Mouse (Mus musculus): Measurements from ENCODE around the gene Grk2. TPM values are rescaled to one million over a fixed set of nuclear protein-coding genes. Genes with fewer than 3 reads are reported as not detected.

Gene Grk2
- polyA plus RNA-seq, 1 experiment from 2014 or later = 12.2 TPM

DNA sequence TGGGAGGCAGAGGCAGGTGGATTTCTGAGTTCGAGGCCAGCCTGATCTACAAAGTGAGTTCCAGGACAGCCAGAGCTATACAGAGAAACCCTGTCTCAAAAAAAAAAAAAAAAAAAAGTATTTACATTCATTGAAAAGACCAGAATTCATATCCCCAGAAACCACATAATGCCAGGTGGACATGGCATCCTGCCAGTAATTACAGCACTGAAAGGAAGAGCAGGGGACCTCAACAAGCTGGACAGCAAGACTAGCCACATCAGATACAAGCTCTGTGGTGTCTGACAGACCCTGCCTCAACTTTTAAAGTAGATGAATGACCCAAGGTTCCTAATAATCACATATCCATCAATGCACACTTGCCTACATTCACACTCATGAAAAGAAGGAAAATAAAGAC, 15.6 kb upstream of the Grk2 start:
- Histone ChIP-seq H3K4me1 (no peaks in the 10 kb centered on the region), H3K36me3 (peaks cover 99% of the 10 kb centered on the region), H3K4me3 (no peak overlapping the region), H3K27me3 (ENCODE audit: low read depth, poor library complexity, severe bottlenecking) (no peaks in the 10 kb centered on the region), H3K27ac (replicated peaks) (no peak overlapping the region), H3K9me3 (replicated peaks) (no peaks in the 10 kb centered on the region)
- 100% methylated on average over 1 of the region's 1 CpGs for WGBS
- DNase-seq (ENCODE audit: low spot score) = no peak

DNA sequence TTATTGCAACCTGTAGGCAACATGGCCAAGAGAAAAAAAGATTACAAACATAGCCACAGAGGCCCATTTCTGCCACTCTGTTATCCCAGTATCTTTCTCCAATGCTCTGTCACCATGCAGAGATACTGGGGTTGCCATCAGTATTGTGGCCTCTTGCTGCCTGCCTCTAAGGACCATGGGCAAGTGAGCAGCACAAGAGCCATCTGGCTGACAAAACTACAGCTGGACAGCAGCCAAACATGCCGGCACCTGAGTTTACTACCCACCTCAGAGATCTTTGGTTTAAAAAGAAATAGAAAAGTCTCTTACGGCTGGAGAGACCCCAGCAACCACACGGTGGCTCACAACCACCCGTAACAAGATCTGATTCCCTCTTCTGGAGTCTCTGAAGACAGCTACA, 13.2 kb upstream of the Grk2 start:
- Histone ChIP-seq H3K27ac (replicated peaks) (no peak overlapping the region), H3K36me3 (peaks cover 89% of the 10 kb centered on the region)
- 91% methylated on average over 4 of the region's 4 CpGs for WGBS

DNA sequence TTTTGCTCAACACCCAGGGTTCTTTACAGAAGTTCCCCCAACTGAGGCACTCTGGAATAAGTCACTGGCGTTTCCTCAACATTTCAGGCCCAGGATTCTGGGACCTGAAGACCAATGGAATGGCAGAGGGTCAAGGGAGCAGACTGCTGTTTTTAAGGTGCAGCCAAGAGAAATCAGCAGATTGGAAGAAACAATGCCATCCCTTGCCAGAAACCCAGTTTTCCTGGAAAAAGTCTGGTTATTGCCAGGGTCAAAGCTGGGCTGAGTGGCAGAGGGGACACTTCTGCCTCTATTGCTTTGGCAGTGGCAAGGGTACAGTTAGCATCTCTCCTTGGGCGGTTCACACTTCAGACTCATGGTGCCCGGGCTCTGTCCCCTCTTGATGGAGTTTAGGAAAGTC, 11.2 kb upstream of the Grk2 start:
- Histone ChIP-seq H3K4me1 (no peaks in the 10 kb centered on the region), H3K9me3 (replicated peaks) (no peaks in the 10 kb centered on the region), H3K27ac (replicated peaks) (no peak overlapping the region), H3K27me3 (ENCODE audit: low read depth, poor library complexity, severe bottlenecking) (no peaks in the 10 kb centered on the region), H3K4me3 (no peak overlapping the region), H3K36me3 (peaks cover 77% of the 10 kb centered on the region)
- 94% methylated on average over 3 of the region's 3 CpGs for WGBS
- no peak for DNase-seq (ENCODE audit: low spot score)

More for the DNA sequence above, 13.2 kb upstream of the Grk2 start:
- no peaks in the 10 kb centered on the region for H3K9me3 ChIP-seq (replicated peaks)
- no peaks in the 10 kb centered on the region for H3K27me3 ChIP-seq (ENCODE audit: low read depth, poor library complexity, severe bottlenecking)
- no peak overlapping the region for H3K4me3 ChIP-seq
- H3K4me1 ChIP-seq = no peaks in the 10 kb centered on the region
- DNase-seq (ENCODE audit: low spot score) = no peak

DNA sequence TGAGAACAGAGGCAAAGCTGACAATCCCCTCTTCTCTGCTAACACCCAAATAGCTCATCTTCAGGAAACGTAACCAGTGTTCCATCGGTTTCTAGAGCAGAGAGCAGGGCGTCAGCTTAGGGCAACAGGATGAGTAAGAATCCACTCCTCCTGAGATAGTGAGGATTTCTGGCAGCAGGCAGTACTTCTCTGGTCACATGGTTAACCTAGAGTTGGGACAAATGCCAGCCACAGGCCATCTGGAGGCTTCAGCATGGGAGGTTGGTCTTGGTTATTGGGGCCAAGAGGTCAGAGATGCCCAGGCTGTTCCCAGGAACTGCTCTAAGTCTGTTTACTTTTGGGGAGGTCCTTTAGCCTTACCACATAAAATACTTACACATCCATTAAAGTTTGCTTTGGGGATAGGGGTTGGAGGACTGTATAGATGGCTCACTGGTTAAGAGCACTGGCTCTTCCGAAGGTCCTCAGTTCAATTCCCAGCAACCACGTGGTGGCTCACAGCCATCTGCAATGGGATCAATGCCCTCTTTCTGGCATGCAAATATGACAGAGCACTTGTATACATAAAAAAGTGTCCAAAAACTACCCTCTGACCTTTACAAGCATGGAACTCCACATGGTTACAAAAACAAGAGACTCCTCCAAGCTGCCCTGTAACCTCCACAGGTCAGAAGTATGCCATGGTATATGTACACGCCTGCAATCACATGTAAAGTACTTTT, 9.4 kb upstream of the Grk2 start:
- Histone ChIP-seq H3K36me3 (peaks cover 60% of the 10 kb centered on the region), H3K27me3 (ENCODE audit: low read depth, poor library complexity, severe bottlenecking) (no peaks in the 10 kb centered on the region), H3K4me1 (no peaks in the 10 kb centered on the region), H3K4me3 (no peak overlapping the region), H3K27ac (replicated peaks) (no peak overlapping the region), H3K9me3 (replicated peaks) (no peaks in the 10 kb centered on the region)
- DNase-seq (ENCODE audit: low spot score) = no peak
- 85% methylated on average over 6 of the region's 6 CpGs for WGBS

DNA sequence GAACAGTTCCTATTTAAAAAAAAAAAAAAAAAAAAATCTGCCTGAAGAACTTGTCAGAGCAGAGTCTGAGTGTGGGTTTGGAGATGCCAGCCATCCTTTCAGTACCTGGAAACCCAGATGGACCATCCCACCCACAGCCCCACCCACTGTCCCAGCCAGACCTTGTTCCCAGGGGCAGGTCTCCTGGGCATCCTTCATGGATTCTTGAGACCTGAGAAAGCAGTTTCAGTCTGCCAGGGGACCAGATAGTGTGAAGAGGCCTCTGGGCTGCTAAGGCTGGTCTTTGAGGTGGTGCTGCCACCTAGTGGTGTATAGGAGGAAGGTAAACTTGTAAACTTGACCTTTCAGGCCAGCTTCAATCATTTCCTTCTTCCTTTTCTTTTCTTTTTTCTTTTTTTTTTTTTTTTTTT, 3.8 kb upstream of the Grk2 start:
- Histone ChIP-seq H3K4me3 (no peak overlapping the region), H3K36me3 (peaks cover 9% of the 10 kb centered on the region), H3K9me3 (replicated peaks) (no peaks in the 10 kb centered on the region), H3K27me3 (ENCODE audit: low read depth, poor library complexity, severe bottlenecking) (no peaks in the 10 kb centered on the region), H3K27ac (replicated peaks) (no peak overlapping the region), H3K4me1 (peaks cover 13% of the 10 kb centered on the region)
- peak; percentile 63 for DNase-seq (ENCODE audit: low spot score)

DNA sequence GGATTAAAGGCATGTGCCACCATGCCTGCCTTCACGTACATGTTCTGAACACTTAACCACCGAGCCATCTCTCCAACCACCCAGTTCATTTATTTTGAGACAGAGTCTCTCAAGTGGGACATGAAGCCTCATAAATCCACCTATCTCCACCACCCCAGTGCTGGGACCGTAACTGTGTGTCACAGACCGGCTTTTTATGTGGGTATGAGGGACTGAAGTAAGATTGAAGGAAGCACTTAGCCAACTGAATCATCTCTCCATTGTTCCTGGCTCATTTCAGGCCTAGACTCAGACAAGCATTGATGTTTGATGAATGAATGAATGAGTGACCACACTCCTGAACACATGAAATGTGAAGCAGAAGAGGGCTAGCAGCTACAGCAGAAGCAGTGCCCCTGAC, 3.3 kb upstream of the Grk2 start:
- no peaks in the 10 kb centered on the region for H3K9me3 ChIP-seq (replicated peaks)
- WGBS = 96% methylated on average over 4 of the region's 4 CpGs

DNA sequence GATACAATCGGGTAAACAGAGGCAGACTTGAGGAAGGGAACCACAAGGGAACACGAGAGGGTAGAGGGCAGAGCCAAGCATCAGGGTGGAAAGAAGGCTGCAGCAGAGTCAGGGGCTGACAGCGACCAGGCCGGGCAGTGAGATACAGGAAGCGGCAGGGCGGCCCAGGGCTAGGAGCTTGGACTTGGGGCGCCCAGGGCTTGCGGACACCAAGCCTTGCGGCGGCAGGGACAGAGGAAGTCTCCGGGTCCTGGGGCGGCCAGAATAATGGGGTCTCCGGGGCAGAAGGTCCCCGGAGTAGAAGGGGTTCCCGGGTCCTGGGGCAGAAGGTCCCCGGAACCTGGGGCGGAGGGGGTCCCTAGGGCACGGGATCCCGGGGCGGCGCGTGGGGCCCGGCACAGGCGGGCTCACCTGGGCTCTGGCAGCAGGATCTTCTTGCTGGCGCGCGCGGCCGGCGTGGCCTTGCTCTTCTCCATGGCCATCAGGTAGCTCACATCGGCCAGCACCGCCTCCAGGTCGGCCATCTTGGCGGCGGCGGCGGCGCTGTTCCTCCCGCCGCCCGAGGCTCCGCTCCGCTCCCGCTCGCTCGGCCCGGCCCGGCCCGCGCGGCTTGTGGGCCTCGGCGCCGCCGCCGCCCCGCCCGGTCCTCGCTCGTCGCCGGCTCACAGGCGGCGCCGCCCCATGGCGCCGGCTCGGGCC, 382 bp downstream of the Grk2 start:
- Histone ChIP-seq H3K27me3 (ENCODE audit: low read depth, poor library complexity, severe bottlenecking) (no peaks in the 10 kb centered on the region), H3K27ac (replicated peaks) (peak overlapping the region; percentile 95), H3K36me3 (no peaks in the 10 kb centered on the region), H3K4me3 (peak overlapping the region; percentile 97), H3K4me1 (peaks cover 54% of the 10 kb centered on the region), H3K9me3 (replicated peaks) (no peaks in the 10 kb centered on the region)
- 9% methylated on average over 68 of the region's 68 CpGs for WGBS
- DNase-seq (ENCODE audit: low spot score) = peak; percentile 74

More for the DNA sequence above, 3.3 kb upstream of the Grk2 start:
- Histone ChIP-seq H3K27ac (replicated peaks) (no peak overlapping the region), H3K4me1 (peaks cover 18% of the 10 kb centered on the region), H3K27me3 (ENCODE audit: low read depth, poor library complexity, severe bottlenecking) (no peaks in the 10 kb centered on the region), H3K36me3 (peaks cover 9% of the 10 kb centered on the region), H3K4me3 (no peak overlapping the region)
- DNase-seq (ENCODE audit: low spot score) = no peak

DNA sequence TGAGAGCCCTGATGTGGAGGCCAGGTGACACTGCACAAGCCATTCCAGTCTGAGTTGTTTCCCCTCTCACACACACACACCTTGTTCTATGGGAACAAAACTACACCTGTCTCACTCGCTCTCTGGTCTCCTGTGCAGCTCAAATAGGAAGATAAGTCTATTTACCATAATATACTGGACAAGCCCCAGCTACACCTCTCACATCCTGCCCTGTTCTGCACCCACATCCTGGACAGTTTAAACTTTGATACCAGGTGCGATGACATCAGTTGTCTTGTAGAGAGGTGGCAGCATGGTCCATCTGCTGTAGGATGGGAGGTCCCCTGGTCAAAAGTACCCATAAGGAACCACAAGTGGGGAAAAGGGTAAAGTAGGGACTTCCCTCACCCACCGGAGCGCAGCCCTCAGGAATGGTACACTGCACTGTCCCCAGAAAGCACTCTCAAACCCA, 1.1 kb downstream of the Grk2 start:
- no peaks in the 10 kb centered on the region for H3K36me3 ChIP-seq
- 62% methylated on average over 4 of the region's 4 CpGs for WGBS
- H3K4me3 ChIP-seq = peak overlapping the region; percentile 97
- DNase-seq (ENCODE audit: low spot score) = no peak
- H3K9me3 ChIP-seq (replicated peaks) = no peaks in the 10 kb centered on the region
- peaks cover 62% of the 10 kb centered on the region for H3K4me1 ChIP-seq
- H3K27ac ChIP-seq (replicated peaks) = peak overlapping the region; percentile 95; the same call in 1 of the 2 replicates
- H3K27me3 ChIP-seq (ENCODE audit: low read depth, poor library complexity, severe bottlenecking) = no peaks in the 10 kb centered on the region

DNA sequence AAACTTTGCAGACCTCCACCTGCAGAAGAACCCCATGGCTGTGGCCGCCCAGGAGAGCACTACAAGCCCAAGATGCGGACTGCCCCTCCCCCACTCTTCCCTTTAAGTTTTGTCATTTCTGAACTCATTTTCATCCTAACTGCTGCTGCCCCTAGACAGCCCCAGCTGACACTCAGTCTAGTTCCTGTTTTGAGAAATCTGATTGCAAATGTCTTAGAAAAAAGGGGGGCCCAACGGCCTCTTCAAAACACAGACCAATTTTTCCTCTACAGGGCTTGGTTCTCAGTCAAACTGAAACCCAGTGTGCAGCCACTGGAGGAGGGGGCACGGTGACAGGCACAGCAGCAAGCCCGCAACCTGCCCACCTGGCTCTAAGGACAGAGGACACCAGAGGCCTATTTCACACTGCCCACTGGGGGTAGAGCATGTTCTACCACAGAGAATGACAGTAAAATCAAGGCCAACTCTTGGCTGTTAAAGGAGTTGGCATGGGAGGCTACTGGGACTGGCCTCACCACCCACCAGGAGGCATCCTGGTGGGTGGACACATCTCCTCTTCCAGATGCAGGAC, 1.7 kb downstream of the Grk2 start:
- no peaks in the 10 kb centered on the region for H3K9me3 ChIP-seq (replicated peaks)
- WGBS = 83% methylated on average over 5 of the region's 5 CpGs
- no peak for DNase-seq (ENCODE audit: low spot score)
- H3K27me3 ChIP-seq (ENCODE audit: low read depth, poor library complexity, severe bottlenecking) = no peaks in the 10 kb centered on the region
- peak overlapping the region; percentile 97 for H3K4me3 ChIP-seq
- no peak overlapping the region for H3K27ac ChIP-seq (replicated peaks)
- H3K4me1 ChIP-seq = peaks cover 63% of the 10 kb centered on the region
- no peaks in the 10 kb centered on the region for H3K36me3 ChIP-seq

DNA sequence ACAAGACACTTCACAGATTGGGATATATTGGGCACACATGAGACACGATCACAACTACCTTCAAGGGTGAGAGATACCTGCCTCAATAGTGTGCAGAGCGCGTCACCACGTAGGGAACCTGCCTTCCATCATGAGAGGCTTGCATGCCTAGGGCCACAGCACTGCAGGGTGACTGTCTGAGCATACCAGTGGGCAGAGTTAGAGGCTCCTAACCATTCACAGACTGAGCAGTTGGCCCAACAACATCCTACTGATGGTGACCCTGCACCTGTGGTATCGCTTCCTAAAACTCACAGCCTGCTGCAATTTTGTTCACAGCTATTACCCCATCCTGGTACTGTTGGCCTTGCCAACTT, 2.4 kb downstream of the Grk2 start:
- Histone ChIP-seq H3K9me3 (replicated peaks) (no peaks in the 10 kb centered on the region), H3K4me3 (no peak overlapping the region), H3K36me3 (no peaks in the 10 kb centered on the region), H3K27me3 (ENCODE audit: low read depth, poor library complexity, severe bottlenecking) (no peaks in the 10 kb centered on the region), H3K27ac (replicated peaks) (no peak overlapping the region), H3K4me1 (peaks cover 63% of the 10 kb centered on the region)
- no peak for DNase-seq (ENCODE audit: low spot score)
- 97% methylated on average over 5 of the region's 5 CpGs for WGBS

DNA sequence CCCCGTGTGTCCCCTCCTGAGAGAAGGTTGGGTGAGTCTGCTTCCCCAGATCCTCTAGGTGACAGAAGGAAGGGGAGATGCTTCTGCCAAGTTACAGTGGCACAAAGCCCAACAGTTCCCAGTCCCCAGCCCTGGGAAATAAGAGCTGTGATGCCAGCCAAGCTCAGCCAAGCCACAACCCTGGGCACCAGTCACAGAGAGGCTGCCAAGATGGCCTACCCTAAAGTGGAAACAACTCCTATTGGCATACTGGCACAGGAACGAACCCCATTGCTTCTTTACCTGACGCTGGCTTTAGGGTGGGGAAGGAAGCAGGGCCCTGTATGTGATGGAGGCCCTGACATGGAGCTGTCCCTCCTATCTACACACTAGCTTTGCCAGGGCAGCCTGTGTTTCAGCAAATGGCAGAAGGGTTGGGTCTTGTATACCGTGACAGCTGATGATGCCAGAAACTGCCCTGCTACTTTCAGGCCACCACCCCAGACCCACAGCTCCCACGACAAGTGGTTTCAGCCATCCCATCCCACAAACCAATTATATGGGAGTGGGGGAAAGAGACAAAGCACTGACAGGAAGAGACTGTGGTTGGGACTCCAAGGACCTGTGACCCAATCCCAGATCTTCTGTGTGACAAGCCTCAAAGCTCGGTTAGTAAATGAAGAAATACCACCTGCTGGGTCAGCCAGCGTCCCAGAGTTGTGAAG, 2.9 kb downstream of the Grk2 start:
- no peak for DNase-seq (ENCODE audit: low spot score)

DNA sequence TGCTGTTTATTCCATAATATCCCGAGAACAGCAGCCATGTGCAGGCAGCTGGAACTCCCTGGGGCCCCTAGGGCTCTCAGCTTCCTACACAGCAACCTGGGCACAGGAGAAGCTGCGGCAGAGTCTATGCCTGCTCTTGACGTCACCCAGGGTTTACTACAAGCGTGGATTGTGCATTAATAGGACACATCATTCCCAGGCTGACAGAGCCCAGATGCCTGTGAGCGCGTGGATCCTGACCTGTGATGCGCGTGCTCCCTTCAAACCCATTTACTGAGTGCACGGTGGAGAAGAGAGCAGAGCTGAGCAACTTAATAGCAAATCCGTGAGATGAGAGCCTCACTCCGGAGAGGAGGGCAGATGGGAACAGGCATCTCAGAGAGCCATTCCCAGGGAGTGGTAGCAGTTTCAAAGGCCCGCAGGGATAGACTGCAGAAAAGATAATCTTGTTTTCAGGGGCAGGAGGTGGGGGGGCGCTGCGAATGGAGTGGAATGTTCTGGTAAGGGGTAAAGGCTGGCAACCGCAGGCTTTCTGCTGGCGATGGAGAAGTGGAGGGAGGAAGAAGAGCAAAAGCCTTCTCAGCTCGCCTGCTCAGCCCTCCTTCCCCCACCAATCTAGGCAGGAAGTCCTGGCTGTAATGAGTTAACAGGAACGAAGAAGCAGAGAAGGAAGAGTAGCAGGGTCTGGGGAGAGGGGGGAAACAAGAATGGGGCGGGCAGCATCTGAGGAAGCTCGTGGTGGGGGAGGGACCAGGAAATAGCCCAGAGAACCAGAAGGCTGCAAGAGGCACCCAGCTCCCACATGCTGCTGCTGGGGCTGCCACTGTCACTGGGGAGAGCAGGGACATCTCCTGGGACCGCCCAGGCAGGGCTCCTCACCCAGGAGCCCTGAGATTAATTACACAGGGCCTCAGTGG, 4.0 kb downstream of the Grk2 start:
- WGBS = 50% methylated on average over 21 of the region's 21 CpGs
- Histone ChIP-seq H3K9me3 (replicated peaks) (no peaks in the 10 kb centered on the region), H3K36me3 (peaks cover 6% of the 10 kb centered on the region; the same call in 1 of the 2 replicates), H3K27ac (replicated peaks) (peak overlapping the region; percentile 57), H3K27me3 (ENCODE audit: low read depth, poor library complexity, severe bottlenecking) (no peaks in the 10 kb centered on the region), H3K4me3 (peak overlapping the region; percentile 16), H3K4me1 (peaks cover 63% of the 10 kb centered on the region)
- DNase-seq (ENCODE audit: low spot score) = no peak

More for the DNA sequence above, 2.9 kb downstream of the Grk2 start:
- Histone ChIP-seq H3K4me3 (peak overlapping the region; percentile 16), H3K4me1 (peaks cover 63% of the 10 kb centered on the region), H3K36me3 (peaks cover 2% of the 10 kb centered on the region; the same call in 1 of the 2 replicates), H3K27ac (replicated peaks) (no peak overlapping the region), H3K27me3 (ENCODE audit: low read depth, poor library complexity, severe bottlenecking) (no peaks in the 10 kb centered on the region), H3K9me3 (replicated peaks) (no peaks in the 10 kb centered on the region)
- 80% methylated on average over 7 of the region's 7 CpGs for WGBS

Data from midbrain, embryonic 10.5 days (tissue).